Mouse (Mus musculus) neural tube, embryonic 15.5 days (tissue): ENCODE measurements at regions not wholly inside any gene's neighbourhood (a gene's known extent, or its start where the extent isn't known, plus 50 kb on each side); places are given as distances from the start of the nearest gene placed in this dataset.

Source experiments
- ATAC-seq: fragments of 200-750 bp; cut with Nextera tagmentation; 2 replicates; pipeline ENCODE4 v1.8.0; 2017; ENCODE audit warnings: mild to moderate bottlenecking, moderate TSS enrichment, moderate library complexity; ENCODE audit not compliant: low FRiP score
- H3K27ac ChIP-seq: fragments of 300-500 bp; sonication (generic); replicated peaks from 2 replicates; pipeline ENCODE4 v1.5.1; 2015; ENCODE audit warnings: mild to moderate bottlenecking, inconsistent platforms
- H3K27me3 ChIP-seq: fragments of 300-500 bp; sonication (generic); replicated peaks from 2 replicates; pipeline ENCODE4 v1.6.1; 2015; ENCODE audit warnings: inconsistent platforms
- H3K36me3 ChIP-seq: fragments of 300-500 bp; sonication (generic); 2 replicates; pipeline ENCODE4 v1.6.1; 2015; ENCODE audit warnings: inconsistent platforms
- H3K4me1 ChIP-seq: fragments of 300-500 bp; sonication (generic); 2 replicates; pipeline ENCODE4 v1.6.1; 2015; ENCODE audit warnings: inconsistent platforms
- H3K4me2 ChIP-seq: fragments of 300-500 bp; sonication (generic); 2 replicates; pipeline ENCODE4 v1.6.1; 2015; ENCODE audit warnings: inconsistent platforms, mild to moderate bottlenecking, moderate library complexity
- H3K4me3 ChIP-seq: fragments of 300-500 bp; sonication (generic); replicated peaks from 2 replicates; pipeline ENCODE4 v1.5.1; 2015; ENCODE audit warnings: mild to moderate bottlenecking, inconsistent platforms
- H3K9ac ChIP-seq: fragments of 300-500 bp; sonication (generic); replicated peaks from 2 replicates; pipeline ENCODE4 v1.6.1; 2015; ENCODE audit warnings: mild to moderate bottlenecking, inconsistent platforms
- H3K9me3 ChIP-seq: fragments of 300-500 bp; sonication (generic); replicated peaks from 2 replicates; pipeline ENCODE4 v1.6.1; 2016; ENCODE audit warnings: inconsistent platforms
- WGBS: fragments of 180-500 bp; shearing (Covaris S2); methylation state at CpG from one replicate; pipeline ENCODE4 v1.1.7; 2015; ENCODE audit warnings: mixed read lengths; 5-methylcytosine and 5-hydroxymethylcytosine counted together

DNA sequence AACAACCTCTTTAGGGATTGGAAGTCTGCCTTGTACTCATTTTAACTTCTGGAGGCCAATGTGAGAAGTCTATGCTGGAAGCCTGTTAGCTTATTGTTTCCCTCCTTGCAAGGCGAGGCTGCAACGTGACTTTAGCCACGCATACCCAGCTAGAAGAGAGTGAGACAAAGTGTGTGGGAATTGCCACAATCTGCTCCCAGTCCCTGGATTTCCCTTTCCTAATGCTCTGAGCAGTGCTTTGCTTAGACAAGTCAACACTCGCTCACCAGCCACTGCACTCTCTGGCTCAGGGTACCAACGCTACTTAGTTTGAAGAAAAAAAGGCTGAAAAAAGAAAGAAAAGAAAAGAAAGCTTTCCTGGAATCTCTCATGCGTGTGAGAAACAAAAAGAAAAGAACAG is 147.5 kb upstream of the Pik3r1 start:
- no peaks in the 10 kb centered on the region for H3K36me3 ChIP-seq
- H3K27ac ChIP-seq: no peak overlapping the region
- no peak overlapping the region for H3K4me3 ChIP-seq
- H3K9ac ChIP-seq: no peak overlapping the region
- no peak for ATAC-seq
- WGBS: 61% methylated on average over 6 of the region's 6 CpGs
- H3K4me2 ChIP-seq: no peak overlapping the region
- H3K9me3 ChIP-seq: no peaks in the 10 kb centered on the region
- H3K4me1 ChIP-seq: peaks cover 8% of the 10 kb centered on the region
- H3K27me3 ChIP-seq: no peaks in the 10 kb centered on the region

DNA sequence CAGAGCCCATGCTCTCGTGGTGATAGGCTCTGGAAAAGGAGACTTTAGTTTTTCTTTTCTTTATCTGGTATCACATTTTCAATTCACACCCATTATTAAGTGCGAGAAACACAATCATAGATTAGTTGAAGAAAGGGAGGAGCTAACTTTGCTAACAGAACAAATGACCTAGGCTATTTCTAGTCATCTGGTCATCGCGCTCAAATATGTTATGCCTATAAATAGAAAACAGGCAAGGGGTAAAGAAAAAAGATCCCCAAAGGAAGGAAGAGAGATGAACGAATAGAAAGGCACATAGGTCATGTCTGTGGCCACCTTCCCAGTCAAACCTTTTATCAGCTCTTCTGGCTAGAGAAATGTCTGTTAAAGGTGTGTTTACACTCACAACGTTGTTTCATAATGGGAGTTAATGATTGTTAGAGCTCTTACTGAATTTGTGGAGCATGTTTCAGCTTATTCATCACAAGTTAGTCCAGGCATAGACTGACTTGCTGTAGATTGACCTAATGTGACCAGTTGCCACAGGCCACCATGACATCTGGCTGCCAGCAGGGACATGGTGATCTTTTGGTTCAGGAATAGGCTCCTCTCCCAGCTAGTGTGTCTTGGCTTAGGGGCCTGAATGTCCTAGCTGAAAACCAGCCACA is 148.1 kb upstream of the Pik3r1 start:
- H3K4me2 ChIP-seq: no peak overlapping the region
- H3K4me1 ChIP-seq: peaks cover 8% of the 10 kb centered on the region
- 78% methylated on average over 6 of the region's 6 CpGs for WGBS
- no peaks in the 10 kb centered on the region for H3K27me3 ChIP-seq
- no peak for ATAC-seq
- H3K27ac ChIP-seq: no peak overlapping the region
- no peaks in the 10 kb centered on the region for H3K36me3 ChIP-seq
- no peak overlapping the region for H3K4me3 ChIP-seq
- H3K9ac ChIP-seq: no peak overlapping the region
- H3K9me3 ChIP-seq: no peaks in the 10 kb centered on the region

DNA sequence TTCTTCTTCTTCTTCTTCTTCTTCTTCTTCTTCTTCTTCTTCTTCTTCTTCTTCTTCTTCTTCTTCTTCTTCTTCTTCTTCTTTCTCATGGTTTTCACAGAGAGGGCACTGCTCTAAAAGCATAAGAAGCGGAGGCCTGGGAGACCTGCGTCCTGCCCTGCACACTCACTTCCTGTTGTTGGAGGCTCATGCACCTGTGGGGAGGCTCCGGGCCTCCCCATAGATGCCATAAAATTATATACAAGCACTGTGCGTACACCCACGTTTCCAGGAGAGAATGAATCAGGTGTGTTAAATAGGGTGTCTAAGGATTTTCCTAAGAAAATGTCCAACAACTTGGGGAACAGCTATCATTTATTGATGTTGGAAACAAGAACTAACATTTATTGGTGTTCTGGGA is 148.9 kb upstream of the Pik3r1 start:
- Histone ChIP-seq H3K36me3 (no peaks in the 10 kb centered on the region), H3K27ac (no peak overlapping the region), H3K4me1 (peaks cover 8% of the 10 kb centered on the region), H3K9ac (no peak overlapping the region), H3K9me3 (no peaks in the 10 kb centered on the region), H3K4me3 (no peak overlapping the region), H3K4me2 (no peak overlapping the region), H3K27me3 (no peaks in the 10 kb centered on the region)
- WGBS: 78% methylated on average over 5 of the region's 5 CpGs
- ATAC-seq: no peak

DNA sequence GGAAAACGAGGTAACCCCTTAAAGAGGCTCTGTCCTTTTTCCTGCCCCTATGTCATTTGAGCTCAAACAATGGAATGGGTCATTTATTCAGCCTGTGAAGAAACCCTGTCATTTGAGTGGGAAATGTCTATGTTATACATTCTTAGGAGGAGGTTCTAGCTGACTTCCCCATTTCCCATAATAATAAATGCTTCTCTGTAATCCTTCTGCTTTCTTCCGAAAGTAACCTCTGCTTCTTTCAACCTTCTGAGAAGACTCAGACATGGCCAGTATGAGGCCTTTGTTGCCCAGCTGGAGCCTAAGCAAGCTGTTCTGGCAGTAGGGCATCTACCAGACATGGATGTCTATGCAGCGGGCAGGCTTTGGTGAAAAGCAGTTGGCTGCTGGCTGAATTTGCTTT is 150.2 kb upstream of the Pik3r1 start:
- 78% methylated on average over 3 of the region's 3 CpGs for WGBS
- no peak for ATAC-seq

DNA sequence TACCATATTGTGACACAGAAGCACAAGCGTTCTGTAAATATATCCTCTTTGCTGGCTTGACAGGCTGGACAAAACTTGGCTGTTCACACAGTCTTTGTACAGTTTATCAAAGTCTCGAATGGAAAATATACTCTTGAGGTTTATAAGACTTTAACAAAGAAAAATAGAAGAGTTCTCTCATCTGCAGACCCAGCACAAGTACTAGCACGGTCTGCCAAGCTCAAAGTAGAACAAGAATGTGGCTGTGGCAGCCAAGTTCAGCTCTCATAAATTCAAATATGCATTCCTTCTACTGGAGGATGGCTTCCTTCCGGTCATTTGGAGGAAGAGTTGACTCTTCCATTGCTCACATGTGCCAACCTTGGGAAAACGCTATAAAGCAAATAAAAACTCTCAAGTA is 151.2 kb upstream of the Pik3r1 start:
- Histone ChIP-seq H3K36me3 (no peaks in the 10 kb centered on the region), H3K9me3 (no peaks in the 10 kb centered on the region), H3K27ac (no peak overlapping the region), H3K27me3 (no peaks in the 10 kb centered on the region), H3K9ac (no peak overlapping the region), H3K4me3 (no peak overlapping the region), H3K4me1 (peaks cover 8% of the 10 kb centered on the region), H3K4me2 (no peak overlapping the region)
- ATAC-seq: no peak
- WGBS: 84% methylated on average over 5 of the region's 5 CpGs

More for the DNA sequence above, 150.2 kb upstream of the Pik3r1 start:
- no peaks in the 10 kb centered on the region for H3K27me3 ChIP-seq
- no peak overlapping the region for H3K9ac ChIP-seq
- H3K4me2 ChIP-seq: no peak overlapping the region
- H3K9me3 ChIP-seq: no peaks in the 10 kb centered on the region
- no peak overlapping the region for H3K4me3 ChIP-seq
- no peaks in the 10 kb centered on the region for H3K36me3 ChIP-seq
- no peak overlapping the region for H3K27ac ChIP-seq
- H3K4me1 ChIP-seq: peaks cover 8% of the 10 kb centered on the region

DNA sequence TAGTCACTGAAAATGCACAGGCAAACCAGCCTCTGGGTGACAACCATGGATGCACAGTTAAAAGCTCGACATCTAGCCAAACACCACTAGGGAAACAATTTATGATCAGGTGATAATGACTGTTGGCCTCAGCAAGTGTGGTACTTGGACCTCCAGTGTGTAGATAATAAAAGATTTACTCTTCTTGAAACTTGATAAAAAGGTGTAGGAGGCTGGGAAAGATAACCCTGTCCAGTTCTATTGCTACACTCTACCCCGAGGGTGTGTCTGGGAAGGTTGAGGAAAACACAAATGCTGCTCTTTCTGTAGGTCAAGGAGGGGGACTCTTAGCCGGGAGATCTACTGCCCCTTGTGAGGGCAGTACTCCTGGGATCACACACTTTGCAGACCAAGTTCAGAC is 152.4 kb upstream of the Pik3r1 start:
- no peaks in the 10 kb centered on the region for H3K27me3 ChIP-seq
- H3K9ac ChIP-seq: no peak overlapping the region
- no peak overlapping the region for H3K27ac ChIP-seq
- no peak overlapping the region for H3K4me3 ChIP-seq
- WGBS: 85% methylated on average over 3 of the region's 3 CpGs
- no peak overlapping the region for H3K4me2 ChIP-seq
- no peaks in the 10 kb centered on the region for H3K9me3 ChIP-seq
- ATAC-seq: no peak
- no peaks in the 10 kb centered on the region for H3K36me3 ChIP-seq
- no peaks in the 10 kb centered on the region for H3K4me1 ChIP-seq

DNA sequence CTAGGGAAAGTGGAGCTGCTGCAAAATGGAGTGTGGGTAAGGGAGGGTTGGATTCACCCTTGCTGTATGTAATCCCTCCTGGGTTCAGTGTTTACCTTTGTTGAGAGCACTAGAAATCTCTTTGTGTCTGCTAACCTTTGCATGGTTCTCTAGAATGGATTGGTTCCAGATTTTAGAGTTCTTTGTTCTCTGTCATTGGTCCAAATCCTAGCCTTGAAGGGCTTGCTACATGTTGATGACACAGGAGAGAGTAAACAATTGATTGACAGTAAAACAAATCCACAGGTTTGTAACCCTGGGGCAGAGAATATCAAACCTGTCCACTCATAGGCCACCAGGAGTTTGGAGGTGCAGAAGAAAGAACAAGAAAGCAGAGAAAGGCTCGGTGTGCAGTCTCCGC is 156.6 kb upstream of the Pik3r1 start:
- Histone ChIP-seq H3K27me3 (no peaks in the 10 kb centered on the region), H3K4me2 (no peak overlapping the region), H3K9ac (no peak overlapping the region), H3K27ac (no peak overlapping the region), H3K4me1 (no peaks in the 10 kb centered on the region), H3K36me3 (no peaks in the 10 kb centered on the region), H3K4me3 (no peak overlapping the region), H3K9me3 (no peaks in the 10 kb centered on the region)
- no peak for ATAC-seq
- 91% methylated on average over 2 of the region's 2 CpGs for WGBS

DNA sequence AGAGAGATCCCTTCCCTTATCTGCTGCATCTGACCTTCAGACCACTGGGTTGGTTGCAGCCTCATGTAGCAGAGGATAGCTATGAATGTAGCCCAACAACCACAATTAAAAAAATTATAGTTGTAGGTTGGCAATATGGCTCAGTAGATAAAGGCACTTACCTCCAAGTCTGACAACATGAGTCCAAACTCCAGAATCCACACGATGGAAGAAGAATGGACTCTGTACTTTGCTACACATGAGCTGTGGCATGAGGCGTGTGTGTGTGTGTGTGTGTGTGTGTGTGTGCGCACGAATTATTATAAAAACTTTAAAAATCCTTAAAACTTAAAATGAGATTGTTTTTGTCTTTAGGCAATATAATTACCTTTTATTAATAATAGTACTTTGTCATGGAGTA is 163.2 kb upstream of the Pik3r1 start:
- Histone ChIP-seq H3K36me3 (no peaks in the 10 kb centered on the region), H3K9ac (no peak overlapping the region), H3K4me3 (no peak overlapping the region), H3K27ac (no peak overlapping the region), H3K27me3 (no peaks in the 10 kb centered on the region), H3K4me2 (no peak overlapping the region), H3K9me3 (no peaks in the 10 kb centered on the region), H3K4me1 (no peaks in the 10 kb centered on the region)
- WGBS: 94% methylated on average over 4 of the region's 4 CpGs
- no peak for ATAC-seq

DNA sequence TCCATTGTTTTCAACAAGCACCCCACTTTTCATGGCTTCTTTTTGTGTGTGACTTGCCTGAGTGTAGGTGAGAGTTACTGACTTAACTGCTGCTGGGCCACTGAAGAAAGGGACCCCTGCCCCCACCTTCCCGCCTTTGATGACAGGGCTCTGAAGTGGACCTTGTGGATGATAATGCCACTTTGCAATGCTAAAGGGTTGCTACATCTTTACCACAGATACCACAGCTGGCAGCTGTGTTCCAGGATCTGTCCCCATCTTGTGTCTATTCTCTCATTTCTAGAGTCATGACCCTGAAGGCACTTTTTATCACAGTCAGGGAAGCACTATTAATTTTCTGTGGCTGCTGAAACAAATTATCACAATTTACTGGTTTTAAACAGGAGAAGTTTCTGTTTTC is 163.9 kb upstream of the Pik3r1 start:
- Histone ChIP-seq H3K9me3 (no peaks in the 10 kb centered on the region), H3K4me1 (no peaks in the 10 kb centered on the region), H3K4me2 (no peak overlapping the region), H3K27ac (no peak overlapping the region), H3K4me3 (no peak overlapping the region), H3K9ac (no peak overlapping the region), H3K27me3 (no peaks in the 10 kb centered on the region), H3K36me3 (no peaks in the 10 kb centered on the region)
- 84% methylated on average over 1 of the region's 1 CpGs for WGBS
- ATAC-seq: no peak

DNA sequence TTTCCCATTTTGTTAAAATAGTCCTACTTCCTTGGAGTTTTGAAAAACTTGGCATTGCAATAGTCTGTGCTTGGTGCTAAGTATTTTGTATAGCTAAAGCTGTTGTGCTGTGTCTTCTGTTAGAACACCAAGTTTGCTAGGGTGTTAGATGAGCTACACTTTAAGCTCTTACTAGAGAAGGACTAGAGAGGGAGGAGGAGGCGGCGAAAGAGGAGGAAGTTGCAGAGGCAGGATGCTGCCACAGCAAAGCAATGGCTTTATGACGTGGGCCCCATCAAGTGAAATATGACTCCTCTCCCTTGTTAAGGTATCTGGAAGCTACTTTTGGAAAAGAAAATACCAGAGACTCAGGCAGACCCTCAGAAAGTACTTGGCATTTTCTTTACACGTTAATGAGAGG is 167.8 kb upstream of the Pik3r1 start:
- no peak for ATAC-seq

DNA sequence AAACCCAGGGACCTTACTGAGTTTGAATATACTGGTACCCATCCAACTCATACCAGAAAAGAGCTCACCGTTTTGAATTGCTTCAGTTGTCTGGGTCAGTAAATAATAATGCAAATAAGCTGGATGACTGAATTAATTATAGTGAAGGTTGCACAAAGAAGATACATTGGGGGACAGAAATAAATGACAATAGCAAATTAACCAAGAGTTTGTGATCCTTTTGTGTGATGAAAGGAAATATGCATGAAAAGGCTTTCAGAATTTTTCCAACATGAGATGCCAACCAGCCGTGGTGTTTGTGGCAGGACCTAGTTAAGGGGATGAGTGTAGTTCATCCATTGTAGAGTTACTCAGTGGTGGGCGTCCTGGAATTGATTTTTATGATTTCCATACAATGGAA is 186.5 kb upstream of the Pik3r1 start:
- Histone ChIP-seq H3K4me3 (no peak overlapping the region), H3K4me1 (peaks cover 8% of the 10 kb centered on the region; the same call in 1 of the 2 replicates), H3K27ac (no peak overlapping the region), H3K4me2 (no peak overlapping the region), H3K9ac (no peak overlapping the region), H3K36me3 (no peaks in the 10 kb centered on the region), H3K27me3 (no peaks in the 10 kb centered on the region), H3K9me3 (no peaks in the 10 kb centered on the region)
- ATAC-seq: no peak
- 58% methylated on average over 3 of the region's 3 CpGs for WGBS

More for the DNA sequence above, 167.8 kb upstream of the Pik3r1 start:
- Histone ChIP-seq H3K27me3 (no peaks in the 10 kb centered on the region), H3K9ac (no peak overlapping the region), H3K4me1 (no peaks in the 10 kb centered on the region), H3K4me3 (no peak overlapping the region), H3K27ac (no peak overlapping the region), H3K9me3 (0 out of 2 replicates have a peak, but pooled peaks cover 4% of the 10 kb centered on the region), H3K36me3 (no peaks in the 10 kb centered on the region), H3K4me2 (no peak overlapping the region)
- 59% methylated on average over 4 of the region's 4 CpGs for WGBS

DNA sequence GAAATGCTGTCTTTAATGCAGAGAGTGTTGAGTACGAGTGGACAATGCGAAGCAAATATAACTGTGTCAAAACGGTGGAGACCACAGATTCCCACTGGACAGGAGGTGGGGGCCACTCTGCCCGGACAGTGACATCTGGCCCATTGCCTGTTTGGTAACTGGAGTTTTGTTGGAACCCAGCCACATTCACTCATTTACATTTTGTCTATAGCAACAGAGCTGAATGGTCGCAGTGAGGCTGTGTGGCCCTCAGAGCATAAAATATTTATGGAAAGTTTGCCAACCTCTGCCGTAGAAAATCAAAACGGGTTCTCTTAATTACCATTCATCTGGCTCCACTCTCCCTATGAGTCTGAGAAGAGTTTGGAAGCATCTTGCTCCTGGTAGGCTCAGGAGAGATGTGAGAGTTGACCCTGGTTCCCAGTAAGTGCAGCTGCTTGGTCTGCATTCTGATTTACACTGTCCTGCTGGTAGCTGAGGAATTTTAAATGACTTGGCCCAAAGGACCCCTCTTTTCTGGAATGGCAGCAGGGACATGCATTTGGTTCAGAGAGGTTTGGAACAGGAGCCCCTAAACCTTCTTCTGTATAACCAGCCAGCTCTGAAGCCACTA is 187.9 kb upstream of the Pik3r1 start:
- no peaks in the 10 kb centered on the region for H3K9me3 ChIP-seq
- H3K4me3 ChIP-seq: no peak overlapping the region
- no peaks in the 10 kb centered on the region for H3K27me3 ChIP-seq
- 27% methylated on average over 7 of the region's 7 CpGs for WGBS
- ATAC-seq: peak; percentile 65; the same call in 1 of the 2 replicates
- H3K4me2 ChIP-seq: no peak overlapping the region
- peaks cover 8% of the 10 kb centered on the region; the same call in 1 of the 2 replicates for H3K4me1 ChIP-seq
- H3K27ac ChIP-seq: peak overlapping the region; percentile 33; the same call in 1 of the 2 replicates
- no peak overlapping the region for H3K9ac ChIP-seq
- H3K36me3 ChIP-seq: no peaks in the 10 kb centered on the region
